Mouse (Mus musculus): Measurements from ENCODE around the gene Arhgap18.

DNA sequence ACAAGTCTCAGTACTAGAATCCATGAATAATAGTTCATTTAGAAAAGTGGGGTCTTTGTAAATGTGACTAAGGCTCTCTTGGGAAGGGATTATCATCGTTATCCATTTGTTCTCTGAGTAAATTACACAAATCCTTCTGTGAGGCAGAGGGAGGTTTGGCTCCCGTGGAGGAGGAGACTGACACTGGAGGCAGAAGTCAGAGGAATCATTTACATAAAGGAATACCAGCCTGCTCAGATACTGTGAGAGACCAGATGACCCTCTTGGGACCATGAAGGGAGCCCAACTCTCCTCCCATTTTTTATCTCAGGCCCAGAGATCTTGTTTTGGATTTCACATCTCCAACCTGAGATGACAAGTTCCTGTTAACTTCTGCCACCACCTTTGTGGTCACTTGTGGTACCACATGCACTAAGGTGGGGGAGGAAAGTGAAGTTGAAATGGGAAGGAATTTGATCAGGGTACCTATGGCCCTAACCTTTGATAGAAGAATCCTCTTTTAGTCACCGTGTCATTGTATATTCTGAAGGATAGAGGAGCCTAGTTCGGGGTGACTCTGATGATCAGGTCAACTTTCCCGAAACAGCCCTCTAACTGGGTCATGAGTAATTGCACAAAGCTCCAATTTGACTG lies 51.2 kb downstream of the Arhgap18 start:
- TF ChIP-seq EP300 (IDR thresholded peaks at IDR 0.05; ENCODE audit: low read depth) = no peak
- TF ChIP-seq CTCF (IDR thresholded peaks at IDR 0.05; ENCODE audit: low read depth) = no peak
